Mouse (Mus musculus): ENCODE measurements at regions not wholly inside any gene's neighbourhood (a gene's known extent, or its start where the extent isn't known, plus 50 kb on each side); places are given as distances from the start of the nearest gene placed in this dataset.
"Not testable (repeated sequence)": the region's sequence is repeated elsewhere in the genome, so short reads cannot be mapped to it uniquely, and the experiment has no call there.

- ChIA-PET CTCF (no interaction called here), POLR2A (interaction anchor here in 1 of 4 experiments (0.6 kb wide), 1 partner anchor 1271 kb away, joined by 4 read pairs; no protein-coding TSS in a partner anchor)
These were observed 523.8 kb downstream of the Tpm3-rs7 start for GRCm38 (mm10) chr14:113838237-113838636.

- POLR2A ChIA-PET, CTCF ChIA-PET: not testable (repeated sequence)
These were observed 533.4 kb downstream of the Tpm3-rs7 start for GRCm38 (mm10) chr14:113847836-113848235.

- CTCF ChIA-PET, result no interaction called here
- POLR2A ChIA-PET, result no interaction called here
These were observed 538.6 kb downstream of the Tpm3-rs7 start for GRCm38 (mm10) chr14:113852988-113853387.

GRCm38 (mm10) chr14:113867123-113868019 lies 553.0 kb downstream of the Tpm3-rs7 start:
- ChIA-PET POLR2A (no interaction called here), CTCF (no interaction called here)

- ChIA-PET POLR2A (no interaction called here), CTCF (no interaction called here)
These were observed 569.2 kb downstream of the Tpm3-rs7 start for GRCm38 (mm10) chr14:113883581-113883980.

GRCm38 (mm10) chr14:113886925-113887871 lies 572.8 kb downstream of the Tpm3-rs7 start:
- ChIA-PET CTCF (no interaction called here), POLR2A (no interaction called here)

- CTCF ChIA-PET, result no interaction called here
These were observed 616.4 kb downstream of the Tpm3-rs7 start for GRCm38 (mm10) chr14:113930779-113931178.

GRCm38 (mm10) chr14:113933841-113934240 lies 619.4 kb downstream of the Tpm3-rs7 start:
- ChIA-PET POLR2A (no interaction called here), CTCF (no interaction called here)

More at GRCm38 (mm10) chr14:113930779-113931178, 616.4 kb downstream of the Tpm3-rs7 start:
- POLR2A ChIA-PET, result no interaction called here

Measured in embryonic stem cell, embryonic (primary cell).